Mouse (Mus musculus) layer of hippocampus, postnatal 25 days (tissue): ENCODE data around the gene Thbs4. TPM values are rescaled to one million over a fixed set of nuclear protein-coding genes. Genes with fewer than 3 reads are reported as not detected.

ENCODE experiments used
- DNase-seq, 2 experiments: peaks; one replicate each; pipeline ENCODE4 v3.0.0; 2022; ENCODE audit warnings: mixed read lengths in 2 of 2, low spot score in 1 of 2; ENCODE audit errors: extremely low spot score in 1 of 2
- total RNA-seq, 2 experiments: library from RNA; stranded (reverse); gene quantifications; 2 replicates each; pipeline ENCODE4 v1.2.3; 2021

Gene Thbs4
- total RNA-seq, 2 experiments from 2014 or later, result 21.0 to 22.9 TPM

- DNase-seq, result no peak
These were observed 32.3 kb downstream of the Thbs4 start for GRCm38 (mm10) chr13:92762322-92762721.

- no peak for DNase-seq
These were observed 34.1 kb downstream of the Thbs4 start for GRCm38 (mm10) chr13:92760519-92760918.

- no peak for DNase-seq
These were observed 35.5 kb downstream of the Thbs4 start for GRCm38 (mm10) chr13:92759096-92759495.

- DNase-seq, result no peak
These were observed 36.5 kb downstream of the Thbs4 start for GRCm38 (mm10) chr13:92757972-92758585.

- peak in 1 of 2 experiments; percentile 4 for DNase-seq
These were observed 39.6 kb downstream of the Thbs4 start for GRCm38 (mm10) chr13:92755036-92755435.

- DNase-seq, result no peak
These were observed 40.9 kb downstream of the Thbs4 start for GRCm38 (mm10) chr13:92753676-92754075.

- peak; percentile 93 to 97 for DNase-seq
These were observed 42.7 kb downstream of the Thbs4 start for GRCm38 (mm10) chr13:92751726-92752565.

GRCm38 (mm10) chr13:92750976-92751518, 43.6 kb downstream of the Thbs4 start:
- peak; percentile 62 to 85 for DNase-seq

- no peak for DNase-seq
These were observed 51.3 kb downstream of the Thbs4 start for GRCm38 (mm10) chr13:92743337-92743736.

GRCm38 (mm10) chr13:92742886-92743285, 51.7 kb downstream of the Thbs4 start:
- DNase-seq, result no peak

GRCm38 (mm10) chr13:92740671-92741270, 53.8 kb downstream of the Thbs4 start:
- no peak for DNase-seq

- DNase-seq, result no peak
These were observed 54.8 kb downstream of the Thbs4 start for GRCm38 (mm10) chr13:92739858-92740257.

GRCm38 (mm10) chr13:92738821-92739220, 55.8 kb downstream of the Thbs4 start:
- DNase-seq, result no peak

- DNase-seq, result no peak
These were observed 57.9 kb downstream of the Thbs4 start for GRCm38 (mm10) chr13:92736516-92737300.

- no peak for DNase-seq
These were observed 58.9 kb downstream of the Thbs4 start for GRCm38 (mm10) chr13:92735693-92736092.

- peak in 1 of 2 experiments; percentile 31 for DNase-seq
These were observed 60.9 kb downstream of the Thbs4 start for GRCm38 (mm10) chr13:92733741-92734140.

GRCm38 (mm10) chr13:92733252-92733651, 61.4 kb downstream of the Thbs4 start:
- peak in 1 of 2 experiments; percentile 64 for DNase-seq

- no peak for DNase-seq
These were observed 61.8 kb downstream of the Thbs4 start for GRCm38 (mm10) chr13:92732836-92733235.

GRCm38 (mm10) chr13:92731811-92732210, 62.8 kb downstream of the Thbs4 start:
- no peak for DNase-seq

- DNase-seq, result no peak
These were observed 64.8 kb downstream of the Thbs4 start for GRCm38 (mm10) chr13:92729811-92730210.
